Mouse (Mus musculus): ENCODE data around the gene Riok1.

DNA sequence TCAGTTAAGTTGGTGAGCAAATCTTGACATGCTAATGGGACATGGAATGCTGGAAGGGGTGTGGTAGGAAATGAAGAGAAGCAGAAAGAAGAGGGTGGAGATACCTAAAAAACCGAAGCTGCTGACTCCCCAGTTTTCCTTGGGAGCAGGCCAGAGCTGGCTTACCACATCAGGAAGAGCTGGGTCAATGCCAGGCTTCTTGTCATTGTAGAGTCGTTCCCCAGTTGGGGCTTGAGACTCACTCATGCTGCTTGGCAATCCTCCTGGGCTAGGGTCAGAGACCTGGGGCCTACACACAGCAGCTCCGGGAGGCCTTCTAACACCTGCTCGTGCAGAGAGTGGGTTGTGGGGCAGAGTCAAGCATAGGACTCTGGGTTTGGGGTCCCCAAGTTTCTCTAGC is 34.1 kb downstream of the Riok1 start:
- no peak for TF ChIP-seq CTCF (IDR thresholded peaks at IDR 0.05; ENCODE audit: extremely low read depth, insufficient read depth, insufficient read length, insufficient replicate concordance)
- TF ChIP-seq POLR2A (IDR thresholded peaks at IDR 0.05; ENCODE audit: low read depth, low read length) = no peak
